Mouse (Mus musculus) stomach, postnatal 0 days (tissue): ENCODE results near the gene Timm8a2.

ENCODE experiments used
- CTCF ChIP-seq: IDR thresholded peaks from 2 replicates; pipeline ENCODE4 v1.5.1; 2016; ENCODE audit warnings: antibody characterized with exemption, low read depth, mild to moderate bottlenecking, moderate library complexity
- EP300 ChIP-seq: optimal IDR thresholded peaks from 2 replicates; pipeline ENCODE3; 2016; ENCODE audit warnings: antibody characterized with exemption

DNA sequence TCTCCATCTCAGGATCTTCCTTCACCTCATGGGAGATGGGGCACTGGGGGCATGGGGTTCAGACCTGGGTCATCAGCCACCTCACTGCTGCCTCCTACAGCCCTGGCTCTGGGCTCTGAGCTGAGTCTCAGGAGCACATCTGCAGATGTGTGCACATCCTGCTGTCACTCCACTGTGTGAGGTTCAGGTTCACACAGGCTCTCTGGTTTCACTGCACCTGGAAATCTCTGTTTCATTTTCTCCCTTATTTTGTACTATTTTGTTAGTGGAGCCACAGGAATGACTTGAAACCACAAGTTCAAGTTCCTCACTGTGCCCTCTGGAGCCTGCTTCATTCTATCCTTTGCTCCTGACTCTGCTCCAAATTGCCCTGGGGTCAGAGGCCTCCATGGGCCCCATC lies 42.6 kb upstream of the Timm8a2 start:
- TF ChIP-seq CTCF (no peak), EP300 (no peak)
